Mouse (Mus musculus): Measurements from ENCODE around the gene Tmem88. TPM values are rescaled to one million over a fixed set of nuclear protein-coding genes. Genes with fewer than 3 reads are reported as not detected.

Tmem88 gene
- polyA plus RNA-seq, 1 experiment from 2014 or later, result 18.1 TPM

DNA sequence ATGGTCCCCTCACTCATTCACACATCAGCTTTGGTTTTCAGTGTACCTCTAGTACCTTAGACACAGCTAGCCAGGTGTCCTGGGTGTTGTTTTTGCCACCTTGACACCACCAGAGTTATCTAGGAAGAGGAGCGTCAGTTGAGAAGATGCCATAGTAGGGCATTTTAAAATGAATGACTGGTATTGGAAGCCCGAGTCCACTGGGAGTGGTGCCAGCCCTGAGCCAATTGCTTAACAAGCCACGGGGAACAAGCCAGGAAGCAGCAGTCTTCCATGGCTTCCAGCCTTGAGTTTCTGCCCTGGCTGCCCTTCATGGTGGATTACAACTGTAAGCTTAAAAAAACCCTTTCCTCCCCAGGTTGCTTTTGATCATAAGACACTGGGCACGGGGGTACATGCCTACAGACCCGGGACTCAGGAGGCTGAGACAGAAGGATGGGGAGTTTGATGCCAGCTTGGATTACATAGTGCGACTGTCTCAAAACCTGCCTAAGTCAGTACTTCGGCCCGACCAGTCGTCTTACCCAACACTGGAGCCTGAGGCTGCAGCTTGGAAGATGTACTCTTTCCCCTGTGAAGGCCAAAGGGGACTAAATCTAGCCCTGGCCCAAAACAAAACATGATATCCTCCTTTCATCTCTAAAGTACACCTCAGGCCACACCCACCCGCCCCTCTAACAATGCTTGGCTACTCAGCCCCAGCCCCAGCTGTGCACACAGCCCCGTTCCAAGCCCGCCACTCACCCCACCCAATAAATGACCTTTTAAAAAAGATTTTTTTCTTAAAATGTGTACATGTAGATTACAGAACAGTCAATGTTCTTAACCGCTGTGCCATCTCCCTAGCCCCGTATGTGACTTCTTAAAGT, 8.3 kb downstream of the Tmem88 start:
- H3K27ac ChIP-seq, result no peak overlapping the region
- no peaks in the 10 kb centered on the region for H3K9me3 ChIP-seq
- no peaks in the 10 kb centered on the region for H3K27me3 ChIP-seq
- H3K4me3 ChIP-seq, result no peak overlapping the region
- no peak overlapping the region for H3K4me2 ChIP-seq (replicated peaks)
- ATAC-seq (ENCODE audit: insufficient number of reproducible peaks, insufficient read depth, low FRiP score, low TSS enrichment), result no peak
- H3K4me1 ChIP-seq, result peaks cover 10% of the 10 kb centered on the region
- H3K36me3 ChIP-seq, result peaks cover 5% of the 10 kb centered on the region; the same call in 1 of the 2 replicates
- WGBS, result 64% methylated on average over 14 of the region's 14 CpGs
- H3K9ac ChIP-seq, result no peak overlapping the region

DNA sequence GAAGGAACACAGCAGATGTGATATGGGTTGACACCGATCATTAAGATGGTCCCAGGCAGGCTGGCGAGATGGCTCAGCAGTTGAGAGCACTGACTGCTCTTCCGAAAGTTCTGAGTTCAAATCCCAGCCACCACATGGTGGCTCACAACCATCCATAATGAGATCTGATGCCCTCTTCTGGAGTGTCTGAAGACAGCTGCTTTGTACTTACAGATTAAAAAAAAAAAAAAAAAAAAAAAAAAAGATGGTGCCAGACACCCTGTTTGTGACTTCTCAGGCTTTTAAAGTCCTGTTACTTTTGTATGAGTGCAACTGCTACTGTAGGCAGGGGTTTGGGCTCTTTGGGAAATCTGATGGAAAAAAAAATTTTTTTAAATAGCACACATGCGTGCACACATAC, 9.4 kb downstream of the Tmem88 start:
- peaks cover 7% of the 10 kb centered on the region for H3K4me1 ChIP-seq
- no peaks in the 10 kb centered on the region for H3K9me3 ChIP-seq
- no peak overlapping the region for H3K4me3 ChIP-seq

DNA sequence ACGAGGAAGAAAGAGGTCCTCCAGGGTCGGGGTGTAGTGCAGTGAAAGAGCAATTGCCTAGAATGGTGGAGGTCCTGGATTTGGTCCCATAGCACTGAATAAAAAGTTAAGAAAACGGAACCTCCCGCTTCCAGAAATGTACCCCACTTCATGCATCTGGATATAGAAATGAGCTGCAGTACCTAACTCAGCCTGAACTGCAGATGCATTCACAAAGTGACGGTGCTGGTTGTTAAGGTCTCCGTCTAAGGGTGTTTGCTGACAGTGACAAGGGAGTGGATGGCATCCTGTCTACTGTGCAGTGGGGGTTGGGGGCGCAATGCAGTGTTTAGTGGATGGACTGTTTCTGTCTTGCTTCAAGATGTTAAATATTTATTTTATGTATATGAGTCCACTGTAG, 11.3 kb downstream of the Tmem88 start:
- H3K27me3 ChIP-seq, result no peaks in the 10 kb centered on the region
- H3K4me2 ChIP-seq (replicated peaks), result no peak overlapping the region
- no peak overlapping the region for H3K27ac ChIP-seq
- no peak overlapping the region for H3K4me3 ChIP-seq
- no peaks in the 10 kb centered on the region for H3K9me3 ChIP-seq
- no peaks in the 10 kb centered on the region for H3K36me3 ChIP-seq
- H3K4me1 ChIP-seq, result peaks cover 7% of the 10 kb centered on the region
- no peak overlapping the region for H3K9ac ChIP-seq
- ATAC-seq (ENCODE audit: insufficient number of reproducible peaks, insufficient read depth, low FRiP score, low TSS enrichment), result no peak
- 83% methylated on average over 7 of the region's 7 CpGs for WGBS

More for the DNA sequence above, 9.4 kb downstream of the Tmem88 start:
- no peaks in the 10 kb centered on the region for H3K27me3 ChIP-seq
- H3K4me2 ChIP-seq (replicated peaks), result no peak overlapping the region
- WGBS, result 94% methylated on average over 4 of the region's 4 CpGs
- H3K27ac ChIP-seq, result no peak overlapping the region
- H3K36me3 ChIP-seq, result peaks cover 5% of the 10 kb centered on the region; the same call in 1 of the 2 replicates
- no peak overlapping the region for H3K9ac ChIP-seq
- no peak for ATAC-seq (ENCODE audit: insufficient number of reproducible peaks, insufficient read depth, low FRiP score, low TSS enrichment)

DNA sequence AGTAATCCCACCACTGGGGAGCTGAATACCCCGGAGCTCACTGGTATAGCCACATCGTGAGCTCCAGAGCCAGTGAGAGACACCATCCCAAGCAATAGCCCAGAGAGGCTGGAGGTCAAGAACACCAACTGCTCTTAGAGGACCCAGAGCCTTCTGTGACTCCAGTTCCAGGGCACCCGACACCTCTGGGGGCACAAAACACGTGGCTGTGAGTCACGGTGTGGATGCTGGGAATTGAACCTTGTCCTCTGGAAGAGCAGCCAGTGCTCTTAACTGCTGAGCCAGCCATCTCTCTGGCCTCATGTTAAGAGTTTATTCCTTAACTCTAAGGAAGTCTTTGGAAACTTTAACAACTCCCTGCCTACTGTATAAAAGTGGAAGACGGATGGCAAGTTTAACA, 13.1 kb downstream of the Tmem88 start:
- no peak overlapping the region for H3K4me2 ChIP-seq (replicated peaks)
- ATAC-seq (ENCODE audit: insufficient number of reproducible peaks, insufficient read depth, low FRiP score, low TSS enrichment), result no peak

DNA sequence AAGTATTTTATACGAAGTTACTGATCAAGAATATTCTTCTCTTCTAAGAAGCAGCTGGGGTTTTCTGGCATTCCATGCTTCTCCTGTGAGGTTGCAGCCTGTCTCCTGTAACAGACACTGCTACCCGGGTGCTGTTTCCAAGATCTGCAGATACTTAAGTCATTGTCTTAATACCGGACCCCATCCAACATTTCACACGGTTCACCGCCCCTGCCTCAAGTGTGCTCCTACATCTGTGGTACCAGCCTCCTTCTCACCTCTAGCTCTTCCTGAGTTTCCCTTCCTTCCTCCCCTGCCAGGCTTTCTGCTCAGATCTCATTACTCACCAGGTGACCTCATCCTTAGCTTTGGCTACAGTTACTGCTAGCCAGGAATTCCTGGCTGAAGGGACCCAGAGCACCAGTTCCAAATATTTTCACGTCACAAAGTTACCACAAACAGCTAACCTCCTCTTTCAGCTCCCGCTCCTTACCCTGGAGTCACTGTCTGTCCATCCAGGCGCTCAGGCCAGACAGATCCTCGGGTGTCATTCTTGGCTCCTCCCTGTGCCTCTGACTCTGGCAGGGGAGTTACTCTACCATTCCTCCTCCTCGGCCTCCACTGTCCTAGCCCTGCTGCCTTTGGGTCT, 15.4 kb downstream of the Tmem88 start:
- H3K27me3 ChIP-seq, result no peaks in the 10 kb centered on the region
- 62% methylated on average over 10 of the region's 10 CpGs for WGBS
- H3K4me2 ChIP-seq (replicated peaks), result no peak overlapping the region
- H3K4me1 ChIP-seq, result no peaks in the 10 kb centered on the region
- H3K9ac ChIP-seq, result no peak overlapping the region
- peaks cover 8% of the 10 kb centered on the region for H3K36me3 ChIP-seq
- no peaks in the 10 kb centered on the region for H3K9me3 ChIP-seq
- 0 out of 2 replicates have a peak, but pooled peaks have one; percentile 22 for ATAC-seq (ENCODE audit: insufficient number of reproducible peaks, insufficient read depth, low FRiP score, low TSS enrichment)
- H3K4me3 ChIP-seq, result no peak overlapping the region
- no peak overlapping the region for H3K27ac ChIP-seq

More for the DNA sequence above, 13.1 kb downstream of the Tmem88 start:
- Histone ChIP-seq H3K9ac (no peak overlapping the region), H3K4me1 (peaks cover 4% of the 10 kb centered on the region), H3K36me3 (no peaks in the 10 kb centered on the region), H3K9me3 (no peaks in the 10 kb centered on the region), H3K27ac (no peak overlapping the region), H3K27me3 (no peaks in the 10 kb centered on the region), H3K4me3 (no peak overlapping the region)
- WGBS, result 81% methylated on average over 6 of the region's 6 CpGs

DNA sequence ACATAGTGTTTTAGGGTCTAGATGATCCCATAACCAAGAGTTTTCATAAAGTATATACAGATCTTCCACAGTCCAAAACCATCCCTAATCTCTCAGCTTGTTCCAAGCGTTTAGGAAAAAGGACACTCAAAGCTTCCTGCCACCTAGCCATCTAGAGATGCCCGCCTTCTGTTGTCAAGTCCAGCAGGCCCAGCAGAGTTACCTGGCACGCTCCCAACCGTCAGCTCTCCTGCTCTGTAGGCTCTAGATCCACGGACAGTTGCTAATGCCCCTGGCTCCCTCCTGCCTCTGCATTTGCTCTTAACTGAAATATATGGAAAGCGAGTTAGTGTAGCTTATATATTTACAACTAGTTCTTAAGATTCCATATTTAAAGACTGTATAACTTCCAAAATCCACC, 16.7 kb downstream of the Tmem88 start:
- Histone ChIP-seq H3K4me3 (no peak overlapping the region), H3K4me2 (replicated peaks) (no peak overlapping the region), H3K9ac (no peak overlapping the region), H3K27me3 (no peaks in the 10 kb centered on the region), H3K4me1 (no peaks in the 10 kb centered on the region), H3K36me3 (peaks cover 10% of the 10 kb centered on the region), H3K27ac (no peak overlapping the region), H3K9me3 (no peaks in the 10 kb centered on the region)
- WGBS, result 78% methylated on average over 6 of the region's 6 CpGs
- ATAC-seq (ENCODE audit: insufficient number of reproducible peaks, insufficient read depth, low FRiP score, low TSS enrichment), result no peak

DNA sequence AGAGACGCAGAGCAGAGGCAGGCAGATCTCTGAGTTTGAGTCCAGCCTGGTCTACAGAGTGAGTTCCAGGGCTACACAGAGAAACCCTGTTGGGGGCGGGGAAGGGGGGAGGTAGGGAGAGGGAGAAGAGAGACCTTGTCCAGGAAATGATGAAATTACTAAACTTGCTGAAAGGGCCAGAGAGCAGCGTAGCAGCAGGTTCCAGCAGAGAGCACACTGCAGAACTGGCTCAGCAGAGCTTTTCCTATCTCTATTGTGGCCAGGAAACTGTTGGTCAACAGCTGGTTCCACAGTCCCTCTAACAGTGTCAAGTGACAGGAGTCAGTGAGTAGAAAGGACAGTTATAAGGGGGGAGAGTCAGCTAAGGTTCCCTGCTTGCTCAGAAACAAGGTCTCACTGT, 18.4 kb downstream of the Tmem88 start:
- H3K4me3 ChIP-seq, result no peak overlapping the region
- ATAC-seq (ENCODE audit: insufficient number of reproducible peaks, insufficient read depth, low FRiP score, low TSS enrichment), result no peak
- no peak overlapping the region for H3K4me2 ChIP-seq (replicated peaks)
- H3K36me3 ChIP-seq, result peaks cover 13% of the 10 kb centered on the region
- no peak overlapping the region for H3K27ac ChIP-seq
- WGBS, result 80% methylated on average over 3 of the region's 3 CpGs
- H3K9ac ChIP-seq, result no peak overlapping the region
- no peaks in the 10 kb centered on the region for H3K4me1 ChIP-seq
- no peaks in the 10 kb centered on the region for H3K9me3 ChIP-seq
- no peaks in the 10 kb centered on the region for H3K27me3 ChIP-seq

DNA sequence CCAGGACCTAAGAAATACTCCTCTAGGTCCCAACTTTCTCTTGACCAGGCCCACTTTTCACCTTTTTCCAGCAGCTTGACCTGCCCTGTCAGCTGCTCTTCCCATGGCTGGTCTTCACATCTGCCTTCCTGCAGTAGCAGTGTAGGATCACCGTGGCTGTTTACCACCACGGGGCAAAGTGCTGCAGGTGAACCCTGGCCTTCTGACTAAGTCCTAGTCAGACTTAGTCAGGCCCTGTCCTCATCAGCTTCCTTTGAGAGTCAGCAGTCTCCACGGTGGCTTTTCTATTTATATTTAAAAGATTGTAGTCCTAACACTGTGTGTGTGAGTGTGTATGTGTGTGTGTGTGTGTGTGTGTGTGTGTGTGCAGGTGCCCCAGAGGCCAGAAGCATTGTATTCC, 20.3 kb downstream of the Tmem88 start:
- Histone ChIP-seq H3K36me3 (peaks cover 23% of the 10 kb centered on the region), H3K9me3 (no peaks in the 10 kb centered on the region), H3K27ac (no peak overlapping the region), H3K4me3 (no peak overlapping the region), H3K9ac (no peak overlapping the region), H3K4me2 (replicated peaks) (no peak overlapping the region), H3K4me1 (no peaks in the 10 kb centered on the region), H3K27me3 (no peaks in the 10 kb centered on the region)
- WGBS, result 87% methylated on average over 3 of the region's 3 CpGs
- ATAC-seq (ENCODE audit: insufficient number of reproducible peaks, insufficient read depth, low FRiP score, low TSS enrichment), result no peak

DNA sequence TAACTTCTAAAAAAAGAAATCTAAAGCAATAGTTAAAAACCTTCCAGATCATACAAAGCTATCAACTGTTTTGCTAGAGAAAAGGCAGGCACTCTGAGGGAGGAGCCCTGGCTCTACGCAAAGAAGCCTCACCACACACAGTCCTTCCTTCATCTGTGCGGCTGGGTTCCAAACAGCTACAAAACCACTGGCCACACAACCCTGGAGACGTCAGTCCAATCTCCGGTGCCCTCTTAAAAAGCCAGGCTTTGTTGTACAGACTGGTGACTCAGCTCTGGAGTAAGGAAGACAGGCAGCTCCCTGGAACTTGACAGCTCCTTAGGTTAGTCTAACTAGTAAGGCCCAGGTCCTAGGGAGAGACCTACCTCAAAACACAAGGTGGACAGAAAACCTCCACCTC, 22.4 kb downstream of the Tmem88 start:
- Histone ChIP-seq H3K4me1 (peaks cover 21% of the 10 kb centered on the region), H3K27ac (no peak overlapping the region), H3K9ac (no peak overlapping the region), H3K36me3 (peaks cover 27% of the 10 kb centered on the region), H3K4me3 (no peak overlapping the region), H3K27me3 (no peaks in the 10 kb centered on the region), H3K4me2 (replicated peaks) (no peak overlapping the region), H3K9me3 (no peaks in the 10 kb centered on the region)
- WGBS, result 82% methylated on average over 4 of the region's 4 CpGs
- ATAC-seq (ENCODE audit: insufficient number of reproducible peaks, insufficient read depth, low FRiP score, low TSS enrichment), result no peak

DNA sequence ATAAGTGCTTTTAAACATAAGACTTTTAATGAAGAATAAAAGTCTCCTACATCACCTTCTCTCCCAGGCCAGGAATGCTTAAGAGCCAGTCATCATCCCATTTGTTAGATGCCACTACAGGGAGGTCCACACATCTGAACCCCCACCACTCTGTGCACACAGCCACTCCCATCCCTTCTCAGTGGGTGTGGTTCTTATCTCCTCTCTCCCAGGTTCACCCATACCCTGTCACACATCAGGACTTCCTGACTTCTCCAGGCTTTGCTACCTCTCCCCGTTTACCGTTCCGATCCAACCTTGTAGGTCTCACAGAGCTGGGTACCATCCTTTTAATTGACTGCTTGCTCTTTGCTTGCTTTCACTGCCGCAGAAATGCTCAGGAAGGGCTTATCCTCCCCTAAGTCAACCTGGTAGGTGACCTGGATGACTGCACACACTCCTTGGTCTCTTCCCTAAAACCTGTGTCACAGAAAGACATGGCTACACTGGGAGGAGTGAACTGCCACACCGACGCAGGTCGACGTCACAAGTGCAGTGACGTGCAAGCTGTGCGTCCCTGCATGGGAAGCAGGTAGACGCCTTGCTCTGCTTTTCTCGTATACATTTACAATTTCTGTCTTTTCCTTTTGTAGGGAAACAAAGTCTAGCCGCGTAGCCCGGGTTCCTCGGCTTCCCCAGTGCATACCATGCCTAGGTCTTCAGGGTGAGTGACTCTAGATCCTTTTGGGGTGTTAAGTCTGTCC, 24.6 kb downstream of the Tmem88 start:
- Histone ChIP-seq H3K27ac (no peak overlapping the region), H3K36me3 (peaks cover 24% of the 10 kb centered on the region), H3K4me2 (replicated peaks) (no peak overlapping the region), H3K9me3 (no peaks in the 10 kb centered on the region), H3K4me1 (peaks cover 23% of the 10 kb centered on the region), H3K9ac (0 out of 2 replicates have a peak overlapping the region, but pooled peaks have one; percentile 3), H3K4me3 (no peak overlapping the region), H3K27me3 (no peaks in the 10 kb centered on the region)
- WGBS, result 91% methylated on average over 16 of the region's 16 CpGs
- no peak for ATAC-seq (ENCODE audit: insufficient number of reproducible peaks, insufficient read depth, low FRiP score, low TSS enrichment)

DNA sequence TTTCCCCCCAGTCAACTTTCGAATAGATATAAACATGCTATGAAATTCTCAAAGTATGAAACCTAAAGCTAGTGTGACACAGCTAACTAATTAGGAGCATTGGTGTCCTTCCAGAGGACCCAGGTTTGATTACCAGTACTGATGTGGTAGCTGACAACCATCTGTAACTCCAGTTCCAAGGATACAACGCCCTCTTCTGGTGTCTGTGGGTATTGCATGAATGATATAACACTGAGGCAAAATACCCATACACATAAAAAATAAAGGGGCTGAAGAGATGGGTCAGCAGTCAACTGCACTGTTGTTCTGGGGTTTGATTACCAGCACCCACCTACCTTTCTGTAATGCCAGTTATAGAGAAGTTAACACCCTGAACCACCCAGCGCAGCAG, 25.3 kb downstream of the Tmem88 start:
- H3K27ac ChIP-seq, result peak overlapping the region; percentile 78
- no peak for ATAC-seq (ENCODE audit: insufficient number of reproducible peaks, insufficient read depth, low FRiP score, low TSS enrichment)
- H3K9me3 ChIP-seq, result no peaks in the 10 kb centered on the region
- H3K4me3 ChIP-seq, result no peak overlapping the region
- peaks cover 21% of the 10 kb centered on the region for H3K36me3 ChIP-seq
- no peak overlapping the region for H3K4me2 ChIP-seq (replicated peaks)
- peaks cover 23% of the 10 kb centered on the region for H3K4me1 ChIP-seq
- H3K27me3 ChIP-seq, result no peaks in the 10 kb centered on the region
- 61% methylated on average over 3 of the region's 3 CpGs for WGBS
- no peak overlapping the region for H3K9ac ChIP-seq
